ENCODE assay signal across 28 mouse cellular contexts in the genomic region with DNA sequence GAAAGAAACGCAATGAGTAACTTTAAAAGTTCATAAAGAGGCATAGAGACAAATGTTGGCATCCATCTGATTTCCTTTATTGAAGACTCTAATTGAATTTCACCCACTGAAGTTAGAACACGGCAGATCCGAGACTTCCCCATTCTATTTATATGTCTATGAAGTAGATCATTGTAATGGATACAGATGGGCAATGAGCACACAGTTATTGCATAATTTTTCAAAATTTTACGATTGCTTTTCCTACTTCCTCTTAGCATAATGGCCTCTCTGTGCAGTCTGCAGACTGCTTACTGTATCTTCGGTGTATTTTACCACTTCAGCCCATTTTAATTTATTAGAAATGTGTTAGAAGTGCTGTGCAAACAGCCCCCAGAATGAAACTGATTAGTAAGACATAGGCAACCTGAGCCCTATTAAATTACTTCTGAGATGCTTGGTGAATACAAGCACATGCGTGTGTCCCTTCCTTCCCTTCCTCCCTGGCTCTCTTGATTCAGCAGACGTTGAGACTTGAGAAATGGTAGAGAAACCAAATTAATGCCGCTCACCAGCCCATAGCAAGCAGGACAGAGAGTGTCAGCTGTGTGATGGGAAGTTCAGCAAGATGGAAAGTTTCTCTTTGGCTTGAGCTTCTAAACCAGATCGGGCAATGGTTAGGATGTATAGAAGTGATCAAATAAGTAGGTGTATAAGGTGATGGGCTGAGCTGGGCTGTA.
DNase-seq lines count a peak whose midpoint lies in the region; ATAC-seq lines count a peak whose summit lies in the region.
"Had no signal": no experiment of that assay in that cellular context is flagged by ENCODE, and none has a peak within 500 bp of the region (broad histone marks: within the 10 kb centered on the region; RNA-seq: fewer than 3 reads in every experiment).

No protein-coding gene starts in this region.

- no peaks in the 10 kb centered on the region for H3K27me3 ChIP-seq in hindbrain, embryonic 16.5 days (replicated peaks; ENCODE audit: control insufficient read depth, insufficient read depth, low read length)
- no peaks in the 10 kb centered on the region for H3K27me3 ChIP-seq in hindbrain, embryonic 10.5 days (ENCODE audit: insufficient read depth, poor library complexity, severe bottlenecking)
- no peaks in the 10 kb centered on the region for H3K27me3 ChIP-seq in neural tube, embryonic 14.5 days (ENCODE audit: control insufficient read depth, insufficient read depth, low read length)
- H3K27me3 ChIP-seq: embryonic facial prominence, embryonic 15.5 days; forebrain, embryonic 12.5 days; hindbrain, embryonic 15.5 days; stomach, embryonic 15.5 days had no signal

- ATAC-seq in hindbrain, embryonic 16.5 days, result peak; percentile 45; the same call in 1 of the 2 replicates
- ATAC-seq in neural tube, embryonic 14.5 days (ENCODE audit: low read depth), result 0 out of 2 replicates have a peak, but pooled peaks have one; percentile 28
- peak; percentile 84 for ATAC-seq in megakaryocyte, adult 5-6 weeks (ENCODE audit: poor library complexity, severe bottlenecking)

- H3K9ac ChIP-seq in hindbrain, embryonic 16.5 days (ENCODE audit: low read depth, low read length), result no peak overlapping the region
- H3K9ac ChIP-seq in neural tube, embryonic 14.5 days (replicated peaks; ENCODE audit: low read depth, low read length), result no peak overlapping the region
- H3K9ac ChIP-seq: embryonic facial prominence, embryonic 15.5 days; forebrain, embryonic 12.5 days; hindbrain, embryonic 15.5 days; liver, embryonic 14.5 days; stomach, embryonic 15.5 days had no signal

- no peaks in the 10 kb centered on the region for H3K9me3 ChIP-seq in hindbrain, embryonic 16.5 days (ENCODE audit: control insufficient read depth, low read length)
- H3K9me3 ChIP-seq in hindbrain, embryonic 10.5 days, result no peaks in the 10 kb centered on the region
- no peaks in the 10 kb centered on the region for H3K9me3 ChIP-seq in neural tube, embryonic 14.5 days (ENCODE audit: control insufficient read depth, low read length)
- H3K9me3 ChIP-seq: embryonic facial prominence, embryonic 15.5 days; forebrain, embryonic 12.5 days; hindbrain, embryonic 15.5 days; stomach, embryonic 15.5 days had no signal

- no peaks in the 10 kb centered on the region for H3K36me3 ChIP-seq in hindbrain, embryonic 16.5 days (ENCODE audit: control insufficient read depth, insufficient read depth, low read length)
- no peaks in the 10 kb centered on the region for H3K36me3 ChIP-seq in hindbrain, embryonic 10.5 days
- no peaks in the 10 kb centered on the region for H3K36me3 ChIP-seq in neural tube, embryonic 14.5 days (ENCODE audit: control insufficient read depth, insufficient read depth, low read length)
- H3K36me3 ChIP-seq: embryonic facial prominence, embryonic 15.5 days; forebrain, embryonic 12.5 days; hindbrain, embryonic 15.5 days; stomach, embryonic 15.5 days had no signal

- H3K4me1 ChIP-seq in hindbrain, embryonic 16.5 days (ENCODE audit: control insufficient read depth, insufficient read depth, low read depth, low read length), result no peaks in the 10 kb centered on the region
- H3K4me1 ChIP-seq in hindbrain, embryonic 10.5 days (replicated peaks), result no peaks in the 10 kb centered on the region
- no peaks in the 10 kb centered on the region for H3K4me1 ChIP-seq in neural tube, embryonic 14.5 days (ENCODE audit: control insufficient read depth, insufficient read depth, low read length)
- H3K4me1 ChIP-seq: forebrain, embryonic 12.5 days; hindbrain, embryonic 15.5 days; stomach, embryonic 15.5 days had no signal

- WGBS in hindbrain, embryonic 16.5 days, result 76% methylated on average over 9 of the region's 9 CpGs
- 88% methylated on average over 9 of the region's 9 CpGs for WGBS in hindbrain, embryonic 10.5 days
- 78% methylated on average over 9 of the region's 9 CpGs for WGBS in neural tube, embryonic 14.5 days

- H3K4me2 ChIP-seq in hindbrain, embryonic 16.5 days (ENCODE audit: low read length), result no peak overlapping the region
- no peak overlapping the region for H3K4me2 ChIP-seq in neural tube, embryonic 14.5 days (ENCODE audit: low read depth, low read length)
- H3K4me2 ChIP-seq: embryonic facial prominence, embryonic 15.5 days; forebrain, embryonic 12.5 days; heart, embryonic 11.5 days; hindbrain, embryonic 15.5 days; midbrain, embryonic 11.5 days; stomach, embryonic 15.5 days had no signal

- H3K4me3 ChIP-seq in hindbrain, embryonic 16.5 days (ENCODE audit: low read length), result no peak overlapping the region
- H3K4me3 ChIP-seq in hindbrain, embryonic 10.5 days, result no peak overlapping the region
- H3K4me3 ChIP-seq in neural tube, embryonic 14.5 days (ENCODE audit: low read depth, low read length), result no peak overlapping the region
- H3K4me3 ChIP-seq: embryonic facial prominence, embryonic 15.5 days; forebrain, embryonic 12.5 days; hindbrain, embryonic 15.5 days; stomach, embryonic 15.5 days had no signal

- no peak overlapping the region for H3K27ac ChIP-seq in hindbrain, embryonic 16.5 days (ENCODE audit: low read depth, low read length)
- no peak overlapping the region for H3K27ac ChIP-seq in hindbrain, embryonic 10.5 days
- H3K27ac ChIP-seq in neural tube, embryonic 14.5 days (ENCODE audit: low read depth, low read length), result no peak overlapping the region
- H3K27ac ChIP-seq: embryonic facial prominence, embryonic 15.5 days; forebrain, embryonic 12.5 days; hindbrain, embryonic 15.5 days; liver, embryonic 14.5 days; stomach, embryonic 15.5 days had no signal

- DNase-seq in hindbrain, embryonic 10.5 days (ENCODE audit: low spot score), result no peak
- DNase-seq in neural tube, embryonic 10.5 days (ENCODE audit: extremely low spot score, low spot score), result no peak
- DNase-seq in frontal cortex, postnatal 25 days (ENCODE audit: low spot score in 2 of 2), result no peak
- DNase-seq in kidney, adult 11 months, result no peak
- DNase-seq in right cerebral cortex, postnatal 10 days (ENCODE audit: low spot score in 2 of 2), result no peak
- DNase-seq: cerebellum, adult 11-12 months; cerebellum, adult 9-11 months; gastrocnemius, postnatal 25 days; heart, adult 18-20 months; heart, postnatal 4 days; kidney, adult 9 months; kidney, postnatal 14 days; layer of hippocampus, adult 9-11 months; liver; lung, adult 2 months; lung, postnatal 4 days; right cerebral cortex, postnatal 14 days; thymus, postnatal 14 days had no signal

Comparison
In these comparisons a context has a peak if more than half of its experiments do, and no peak if none do; other contexts are left out.
1. ATAC-seq: peak in every context shown above with its lines; median percentile 84 in megakaryocyte, adult 5-6 weeks; 45 in hindbrain, embryonic 16.5 days; 28 in neural tube, embryonic 14.5 days.